Mouse (Mus musculus) embryo, embryonic 10.5 days (tissue): Measurements from ENCODE around the gene Rpl3.
A peak's percentile ranks its signal among the peaks of the same experiment; 100 is the strongest.
"Not testable (repeated sequence)": the region's sequence is repeated elsewhere in the genome, so short reads cannot be mapped to it uniquely, and the experiment has no call there.

Experiments used
- DNase-seq: peaks from one replicate; pipeline ENCODE4 v3.0.0-alpha.2; 2015; ENCODE audit warnings: low spot score

The Rpl3 gene

GRCm38 (mm10) chr15:80091121-80091955 is at the start of gene Rpl3, which contains the start of gene Syngr1:
Gene Rpl3 (minus strand): TSS chr15:80091868.
Gene Syngr1 (plus strand): TSS chr15:80091334.
- peak; percentile 71 for DNase-seq

DNA sequence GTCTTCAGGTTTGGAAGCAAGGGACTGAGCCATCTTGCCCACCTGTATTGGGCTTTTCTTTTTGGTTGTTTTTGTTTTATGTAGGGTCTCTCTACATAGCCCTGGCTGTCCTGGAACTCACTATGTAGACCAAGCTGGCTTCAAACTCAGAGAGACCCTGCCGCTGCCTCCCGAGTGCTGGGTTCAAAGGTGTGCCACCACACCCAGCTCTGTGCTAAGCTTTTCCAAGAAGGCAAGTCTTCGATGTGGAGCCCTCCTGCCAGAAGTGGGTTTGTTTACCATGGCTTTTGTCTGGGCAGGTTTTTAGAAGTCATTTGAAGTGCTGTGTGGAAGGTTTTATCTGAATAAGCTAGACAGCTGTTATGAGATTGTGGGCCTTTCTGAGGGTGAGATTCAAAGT is 49.2 kb upstream of the Rpl3 start:
- no peak for DNase-seq

DNA sequence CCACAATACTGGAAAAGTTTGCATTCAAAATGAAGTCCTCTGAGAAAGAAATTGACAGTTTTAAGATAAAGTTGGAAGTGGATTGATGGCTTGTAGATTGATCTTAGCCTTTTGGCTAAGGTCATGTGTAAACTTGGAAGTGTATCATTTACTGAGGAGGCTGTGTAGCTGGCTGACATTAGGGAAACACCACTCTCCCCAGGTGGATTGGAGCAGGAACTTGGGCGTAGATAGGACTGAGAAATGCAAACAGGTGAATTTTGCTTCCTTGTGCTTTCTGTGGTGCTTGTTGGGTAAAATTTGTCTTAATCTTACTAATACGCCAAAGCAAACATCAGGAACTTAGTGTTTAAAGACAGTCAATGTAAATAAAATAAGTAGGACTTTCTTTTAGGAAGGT is 48.6 kb upstream of the Rpl3 start:
- no peak for DNase-seq

GRCm38 (mm10) chr15:80137945-80138791 is 46.5 kb upstream of the Rpl3 start:
- no peak for DNase-seq

GRCm38 (mm10) chr15:80136645-80137044 is 45.0 kb upstream of the Rpl3 start:
- no peak for DNase-seq

DNA sequence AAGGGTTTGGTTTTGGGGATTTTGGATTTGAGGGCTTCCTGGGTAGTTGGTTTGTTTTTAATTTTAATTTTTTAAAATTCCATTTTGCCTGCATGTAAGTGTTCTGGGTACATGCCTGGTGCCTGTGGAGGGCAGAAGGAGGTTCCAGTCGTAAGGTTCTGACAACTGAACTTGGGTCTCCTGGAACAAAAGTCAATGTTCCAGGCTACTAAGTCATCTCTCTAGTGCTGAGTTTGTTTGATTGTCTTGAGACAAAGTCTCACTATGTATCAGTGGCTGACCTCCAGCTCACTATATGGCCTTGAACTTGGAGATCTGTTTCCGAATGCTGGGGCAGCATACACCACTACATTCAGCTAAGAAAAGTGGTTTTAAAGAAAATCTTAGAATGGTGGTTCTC is 43.8 kb upstream of the Rpl3 start:
- no peak for DNase-seq

- no peak for DNase-seq
Measured at GRCm38 (mm10) chr15:80134450-80134847, 42.8 kb upstream of the Rpl3 start.

DNA sequence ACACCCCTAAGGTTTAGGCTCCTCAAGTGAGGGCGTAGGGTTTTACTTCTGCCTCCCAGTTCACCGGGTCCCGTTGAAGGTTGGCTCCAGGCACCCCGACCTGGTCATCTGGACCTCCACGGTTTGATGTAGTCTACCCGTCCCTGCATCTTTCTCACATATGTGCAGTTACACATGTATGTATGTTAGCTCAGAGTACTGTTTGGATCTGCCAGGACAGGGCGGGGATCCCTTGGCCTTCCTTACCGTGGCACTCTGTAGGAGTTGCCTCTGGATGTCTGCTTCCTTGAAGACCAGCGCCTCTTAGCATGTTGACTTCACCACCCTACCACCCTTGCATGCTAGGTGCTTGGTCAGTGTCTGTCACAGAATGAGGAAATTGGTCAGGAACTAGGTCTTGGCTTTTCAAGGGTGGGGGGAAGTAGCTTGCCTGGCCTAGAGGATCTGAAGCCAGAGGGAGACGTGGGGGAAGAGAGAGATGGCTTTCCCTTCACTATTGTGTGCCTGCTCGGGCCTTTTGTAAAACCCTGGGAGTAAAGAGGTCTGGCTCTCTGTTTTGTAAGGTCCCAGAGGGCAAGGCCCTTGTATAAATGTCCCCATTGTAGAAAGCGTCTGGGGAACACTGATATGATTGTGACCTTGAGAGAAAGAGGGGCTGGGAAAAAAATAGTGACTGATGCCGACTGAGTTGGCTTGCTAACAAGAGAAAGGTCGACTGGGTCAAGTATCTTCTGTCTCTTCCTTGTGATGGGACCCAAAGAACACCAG is 42.2 kb upstream of the Rpl3 start:
- DNase-seq, result peak; percentile 69

DNA sequence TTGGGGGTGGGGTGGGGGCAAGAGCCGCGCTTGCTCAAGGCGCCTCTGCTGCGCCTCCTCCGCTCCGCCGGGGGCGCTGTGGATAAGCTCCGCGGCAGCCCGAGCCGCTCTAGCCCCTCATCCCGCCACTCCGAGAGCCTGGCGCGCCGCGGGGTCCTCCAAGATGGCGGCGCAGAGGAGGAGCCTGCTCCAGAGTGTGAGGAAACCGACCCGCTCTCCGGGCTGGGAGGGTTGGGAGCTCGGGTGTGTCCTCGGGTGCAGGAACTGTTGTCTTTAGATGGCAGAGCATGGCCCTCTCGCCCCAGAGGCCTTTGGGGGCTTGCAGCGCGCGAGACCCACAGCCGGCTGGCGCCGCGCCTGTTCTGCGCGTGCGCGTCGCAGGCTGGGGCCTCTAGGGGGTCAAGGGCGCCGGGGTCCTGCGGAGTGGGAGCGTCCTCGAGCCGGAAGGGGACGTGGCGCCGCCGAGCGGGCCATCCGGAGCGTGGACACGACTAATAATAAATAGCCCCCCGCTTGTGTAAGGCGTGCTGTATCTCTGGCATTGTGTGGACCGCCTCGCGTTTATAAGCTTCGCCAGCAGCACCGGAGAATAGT is 41.4 kb upstream of the Rpl3 start, which contains the start of gene Tab1:
Gene Tab1 (plus strand): TSS at position 135 of the 594 bp plus-strand sequence.
- DNase-seq, result peak; percentile 95

GRCm38 (mm10) chr15:80132452-80132851 is 40.8 kb upstream of the Rpl3 start:
- no peak for DNase-seq

GRCm38 (mm10) chr15:80131421-80131820 is 39.8 kb upstream of the Rpl3 start:
- DNase-seq, result no peak

- DNase-seq, result no peak
Measured at GRCm38 (mm10) chr15:80130689-80131088, 39.0 kb upstream of the Rpl3 start.

- no peak for DNase-seq
Measured at GRCm38 (mm10) chr15:80129982-80130381, 38.3 kb upstream of the Rpl3 start.

- DNase-seq, result no peak
Measured at GRCm38 (mm10) chr15:80127191-80127590, 35.5 kb upstream of the Rpl3 start.

DNA sequence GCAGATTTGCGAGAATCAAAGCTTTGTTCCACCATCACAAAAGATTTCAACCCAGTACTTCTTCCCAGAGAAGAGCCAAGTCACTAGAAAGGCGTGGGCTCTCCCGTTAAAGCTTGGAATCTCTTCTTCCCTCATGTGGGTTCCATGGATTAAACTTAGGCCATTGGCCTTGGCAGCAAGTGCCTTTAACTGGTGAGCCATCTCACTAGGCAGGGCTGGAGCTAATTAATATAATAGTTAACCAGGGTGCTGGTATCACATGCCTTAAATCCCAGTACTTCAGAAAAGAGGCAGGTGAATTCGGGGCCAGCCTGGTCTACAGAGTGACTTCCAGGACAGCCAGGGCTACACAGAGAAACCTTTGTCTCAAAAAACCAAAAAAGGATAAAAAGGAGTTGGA is 33.0 kb upstream of the Rpl3 start:
- DNase-seq, result no peak

GRCm38 (mm10) chr15:80122431-80122830 is 30.8 kb upstream of the Rpl3 start:
- DNase-seq, result not testable (repeated sequence)

DNA sequence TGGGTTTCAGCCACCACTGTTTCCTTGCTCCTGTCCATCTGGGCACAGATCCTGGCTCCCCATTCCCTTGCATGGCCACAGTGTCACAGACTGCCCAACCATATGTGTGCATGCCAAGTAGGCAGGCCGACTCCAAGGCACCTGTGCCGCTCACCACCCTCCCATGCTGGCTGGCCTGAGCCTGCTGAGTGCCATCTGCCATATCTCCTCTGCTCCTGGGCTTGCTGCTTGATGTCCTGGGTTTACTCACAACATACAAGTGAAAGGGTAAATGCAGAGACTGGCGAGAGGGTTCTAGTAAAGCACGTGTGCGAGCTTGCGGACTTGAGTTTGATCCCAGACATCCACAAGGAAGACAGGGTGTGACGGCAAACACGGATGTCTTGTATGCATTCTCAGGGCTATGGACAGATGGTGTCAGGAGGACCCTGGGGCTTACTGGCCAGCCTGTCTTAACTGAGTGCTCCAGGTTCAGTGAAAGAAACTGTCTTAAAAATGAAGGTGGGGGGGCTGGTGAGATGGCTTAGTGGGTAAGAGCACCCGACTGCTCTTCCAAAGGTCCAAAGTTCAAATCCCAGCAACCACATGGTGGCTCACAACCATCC is 30.2 kb upstream of the Rpl3 start:
- no peak for DNase-seq

DNA sequence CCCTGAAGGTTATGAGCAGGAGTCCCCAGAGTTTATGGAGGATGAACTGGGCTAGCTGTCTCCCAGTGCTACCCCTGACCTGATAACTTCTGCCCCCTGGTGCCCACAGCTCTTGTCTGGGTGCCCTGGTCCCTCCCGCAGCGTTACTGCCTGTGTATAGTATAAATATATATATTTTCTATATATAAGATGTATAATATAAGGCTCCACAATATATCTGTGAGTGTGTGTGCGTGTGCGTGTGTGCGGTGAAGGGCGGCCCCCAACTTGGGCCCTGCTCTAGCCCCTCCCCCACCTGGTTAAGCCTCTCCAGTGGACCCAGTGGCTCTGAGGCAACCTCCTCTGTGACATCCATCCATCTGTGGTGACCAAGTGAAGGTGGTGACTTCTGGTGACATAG is 27.4 kb upstream of the Rpl3 start:
- DNase-seq, result no peak

GRCm38 (mm10) chr15:80117154-80117553 is 25.5 kb upstream of the Rpl3 start:
- DNase-seq, result no peak

- DNase-seq, result no peak
Measured at GRCm38 (mm10) chr15:80115866-80116794, 24.5 kb upstream of the Rpl3 start.
